Mouse (Mus musculus) thymus, adult 2 months (tissue): Measurements from ENCODE around the gene Krit1. TPM values are rescaled to one million over a fixed set of nuclear protein-coding genes. Genes with fewer than 3 reads are reported as not detected.

Source experiments
- DNase-seq: peaks from one replicate; pipeline ENCODE4 v3.0.0; 2021
- H3K27ac ChIP-seq: fragments of 200-500 bp; 2 replicates; pipeline ENCODE4 v1.5.1; 2012; ENCODE audit warnings: low read length, control low read depth; ENCODE audit not compliant: control insufficient read depth, insufficient read depth
- H3K27me3 ChIP-seq: fragments of 200-500 bp; 2 replicates; pipeline ENCODE4 v1.6.1; 2012; ENCODE audit warnings: mild to moderate bottlenecking, low read length, moderate library complexity, mixed read lengths; ENCODE audit not compliant: control insufficient read depth, insufficient read depth
- H3K36me3 ChIP-seq: fragments of 200-500 bp; 2 replicates; pipeline ENCODE4 v1.6.1; 2012; ENCODE audit warnings: mild to moderate bottlenecking, low read length, moderate library complexity; ENCODE audit not compliant: control insufficient read depth, insufficient read depth
- H3K4me1 ChIP-seq: fragments of 200-500 bp; replicated peaks from 2 replicates; pipeline ENCODE4 v1.6.1; 2012; ENCODE audit warnings: low read length; ENCODE audit not compliant: control insufficient read depth, insufficient read depth
- H3K4me3 ChIP-seq: fragments of 200-500 bp; 2 replicates; pipeline ENCODE4 v1.5.1; 2012; ENCODE audit warnings: mild to moderate bottlenecking, low read length, control low read depth, moderate library complexity; ENCODE audit not compliant: control insufficient read depth, insufficient read depth
- CTCF ChIP-seq: fragments of 200-500 bp; IDR thresholded peaks from 2 replicates; pipeline ENCODE4 v1.5.1; 2012; ENCODE audit warnings: mild to moderate bottlenecking, control low read depth, low read length, moderate library complexity, borderline replicate concordance; ENCODE audit not compliant: control insufficient read depth, poor library complexity, insufficient read depth; ENCODE audit errors: extremely low read depth
- POLR2A ChIP-seq: fragments of 200-500 bp; IDR thresholded peaks from 2 replicates; pipeline ENCODE4 v1.6.1; 2012; ENCODE audit warnings: mild to moderate bottlenecking, low read length, control low read depth, moderate library complexity; ENCODE audit not compliant: control insufficient read depth, poor library complexity, insufficient read depth; ENCODE audit errors: extremely low read depth
- WGBS: fragments of 180-500 bp; shearing (Covaris S2); methylation state at CpG from one replicate; pipeline ENCODE4 v1.1.7; 2018; 5-methylcytosine and 5-hydroxymethylcytosine counted together
- polyA plus RNA-seq: library from polyadenylated mRNA; depleted of rRNA; stranded (reverse); fragments of >200 nt; gene quantifications from 2 replicates; pipeline ENCODE4 v1.2.3, GENCODE M21; 2012; rRNA removed

Gene Krit1
- 17.2 and 19.9 TPM in 2 replicates for polyA plus RNA-seq

DNA sequence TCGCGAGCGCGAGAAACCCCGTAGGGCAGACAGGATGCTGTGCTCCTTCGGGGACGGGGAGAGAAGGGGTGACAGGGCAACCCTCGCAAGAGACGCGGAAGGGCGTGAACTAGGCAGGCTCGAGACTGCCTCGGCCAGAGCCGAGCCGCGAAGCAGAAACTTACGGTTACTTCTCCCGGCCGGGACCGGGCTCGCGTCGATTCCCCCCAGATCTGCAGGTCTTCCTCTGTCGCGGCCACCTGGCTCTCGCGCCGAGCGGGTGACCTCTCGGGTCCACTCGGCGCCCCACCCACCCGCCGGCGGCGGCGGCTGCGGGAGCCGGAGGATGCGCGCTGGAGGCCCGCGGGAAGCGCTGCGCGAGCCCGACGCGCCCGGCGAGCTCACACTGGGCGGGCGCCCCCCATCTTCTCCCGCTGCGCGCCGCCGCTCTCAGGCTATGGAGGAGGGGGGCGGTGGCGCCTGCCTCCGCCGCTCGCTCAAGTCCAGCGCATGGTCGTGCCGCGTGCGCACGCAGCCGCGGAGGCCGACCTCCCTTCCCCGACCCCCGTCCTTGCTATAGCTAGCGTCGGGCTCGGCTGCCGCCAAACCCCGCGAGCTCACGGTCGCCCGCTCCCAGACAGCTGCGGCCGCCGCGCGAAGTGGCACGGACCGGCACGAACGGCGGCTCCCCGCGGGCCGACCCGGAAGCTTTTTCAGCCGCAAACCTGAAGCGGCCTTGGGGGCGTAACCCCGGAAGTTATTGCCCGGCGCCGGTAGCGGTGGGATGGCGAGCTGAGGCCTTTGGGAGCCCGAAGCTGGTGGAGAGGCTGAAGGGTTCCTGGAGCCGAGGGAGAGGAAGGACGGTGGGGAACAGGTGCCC is at the start of gene Krit1, which contains the start of gene Ankib1:
Gene Krit1, plus strand, starts transcription at position 752 of the 859 bp plus-strand sequence.
Gene Ankib1, minus strand, starts transcription at position 493 of the 859 bp plus-strand sequence.
- Histone ChIP-seq H3K36me3 (0 out of 2 replicates have a peak, but pooled peaks cover 1% of the 10 kb centered on the region), H3K27ac (peak within 1 kb of the TSS; percentile 80), H3K4me1 (peaks cover 5% of the 10 kb centered on the region; the same call in 1 of the 2 replicates), H3K27me3 (no peaks in the 10 kb centered on the region), H3K4me3 (peak within 1 kb of the TSS; percentile 97)
- WGBS: under 1% methylated on average over 106 of the region's 109 CpGs
- TF ChIP-seq CTCF (peak; percentile 55; the same call in 1 of the 2 replicates), POLR2A (peak; percentile 76)
- DNase-seq: peak; percentile 90

DNA sequence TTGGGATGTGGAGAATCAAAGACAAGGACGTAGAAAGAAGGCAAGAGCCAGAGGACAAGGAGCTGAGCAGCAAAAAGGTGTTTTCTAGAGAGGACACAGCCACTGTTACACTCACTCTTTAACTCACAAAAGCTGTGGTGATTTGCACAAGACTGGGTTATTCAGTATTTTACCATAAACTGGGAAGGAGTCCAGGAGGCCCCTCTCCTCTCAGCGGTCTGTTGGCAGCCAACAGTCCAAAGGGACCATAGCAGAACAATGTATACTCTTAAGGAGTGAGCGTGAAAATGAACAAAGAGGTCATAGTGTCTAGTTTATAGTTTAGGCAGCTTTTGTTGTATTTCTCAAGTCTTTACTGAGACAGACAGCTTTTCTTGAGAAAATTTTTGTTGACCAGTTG is 31.5 kb upstream of the Krit1 start:
- Histone ChIP-seq H3K27me3 (no peaks in the 10 kb centered on the region), H3K36me3 (no peaks in the 10 kb centered on the region), H3K4me3 (no peak overlapping the region), H3K27ac (no peak overlapping the region), H3K4me1 (no peaks in the 10 kb centered on the region)
- WGBS: 91% methylated on average over 3 of the region's 3 CpGs
- TF ChIP-seq POLR2A: no peak
- DNase-seq: no peak

DNA sequence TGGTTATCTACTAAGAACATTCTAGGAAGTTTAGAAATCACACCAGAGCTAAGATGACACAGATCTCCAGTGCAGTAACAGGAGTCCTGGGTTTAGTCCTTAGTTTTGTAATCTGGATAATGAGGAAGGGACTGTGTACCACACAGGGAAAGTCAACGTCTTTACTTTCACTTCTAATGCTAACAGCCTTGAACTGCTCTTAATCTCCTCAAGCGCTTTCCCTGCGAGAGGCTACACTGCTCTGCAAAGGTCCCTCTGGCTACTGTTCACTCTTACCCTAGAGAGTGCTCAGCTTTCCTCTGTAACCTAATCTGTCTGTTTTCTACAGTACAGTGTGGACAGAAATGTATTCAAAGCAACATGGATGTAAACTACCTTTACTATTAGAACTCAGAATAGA is 31.0 kb upstream of the Krit1 start:
- TF ChIP-seq CTCF (no peak), POLR2A (no peak)
- WGBS: 70% methylated on average over 3 of the region's 3 CpGs
- no peak overlapping the region for H3K4me3 ChIP-seq

DNA sequence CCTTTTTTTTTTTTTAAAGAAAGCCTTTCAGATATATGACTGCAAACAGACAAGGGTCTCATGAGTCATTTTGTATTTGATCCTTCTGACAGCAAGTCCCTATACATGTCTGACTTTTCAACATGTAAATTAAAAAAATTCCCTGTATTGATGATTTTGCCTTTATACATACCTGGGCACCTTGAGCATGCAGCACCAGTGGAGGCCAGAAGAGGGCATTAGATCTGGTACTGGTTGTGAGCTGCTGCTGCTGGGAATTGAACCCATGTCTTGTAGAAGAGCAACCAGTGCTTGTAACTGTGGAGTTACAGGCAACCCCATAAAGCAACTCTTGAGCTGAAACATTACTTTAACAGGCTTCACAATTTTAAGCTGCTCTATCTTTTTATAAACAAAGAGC is 20.3 kb upstream of the Krit1 start:
- TF ChIP-seq CTCF (no peak), POLR2A (no peak)
- DNase-seq: peak; percentile 45
- no peaks in the 10 kb centered on the region for H3K36me3 ChIP-seq
- H3K27ac ChIP-seq: no peak overlapping the region
- H3K4me1 ChIP-seq: no peaks in the 10 kb centered on the region
- no peak overlapping the region for H3K4me3 ChIP-seq
- no peaks in the 10 kb centered on the region for H3K27me3 ChIP-seq

More for the DNA sequence above, 31.0 kb upstream of the Krit1 start:
- no peak for DNase-seq
- no peaks in the 10 kb centered on the region for H3K27me3 ChIP-seq
- H3K4me1 ChIP-seq: no peaks in the 10 kb centered on the region
- H3K36me3 ChIP-seq: no peaks in the 10 kb centered on the region
- H3K27ac ChIP-seq: no peak overlapping the region

DNA sequence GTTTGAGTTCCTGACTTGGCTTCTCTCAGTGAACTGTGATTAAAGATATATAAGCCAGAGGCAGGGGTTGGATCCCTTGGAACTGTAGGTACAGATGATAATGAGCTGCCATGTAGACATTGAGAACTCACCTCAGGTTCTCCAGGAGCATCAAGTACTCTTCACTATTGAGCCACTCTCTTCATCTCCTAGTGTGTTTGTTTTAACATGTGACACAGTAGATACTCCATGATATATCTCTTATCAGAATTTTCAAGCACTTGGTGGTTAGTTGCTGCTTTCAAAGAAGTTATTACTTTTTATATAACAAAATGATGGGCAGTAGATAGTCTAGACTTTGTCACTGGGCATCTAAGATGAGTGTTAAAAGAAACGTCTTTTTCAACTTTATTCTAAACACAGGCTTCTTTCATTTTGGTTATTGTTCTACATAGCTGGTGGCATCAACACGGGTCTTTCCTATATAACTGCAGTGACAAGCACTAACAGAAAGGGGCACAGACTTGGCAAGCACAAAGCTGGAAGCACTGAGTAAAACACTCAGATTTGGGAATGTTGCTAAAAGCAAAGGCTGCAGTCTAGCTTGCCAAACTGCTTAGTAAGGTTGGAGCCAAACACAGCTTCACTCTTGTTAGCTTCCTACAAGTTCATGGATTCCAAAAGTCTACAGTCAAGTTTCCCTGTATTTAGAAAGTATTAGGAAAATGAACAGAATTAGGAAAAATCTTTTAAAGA is 18.9 kb upstream of the Krit1 start:
- TF ChIP-seq POLR2A (no peak), CTCF (no peak)
- no peaks in the 10 kb centered on the region for H3K4me1 ChIP-seq
- DNase-seq: no peak
- 96% methylated on average over 2 of the region's 2 CpGs for WGBS
- H3K4me3 ChIP-seq: no peak overlapping the region
- no peak overlapping the region for H3K27ac ChIP-seq
- no peaks in the 10 kb centered on the region for H3K36me3 ChIP-seq
- no peaks in the 10 kb centered on the region for H3K27me3 ChIP-seq

DNA sequence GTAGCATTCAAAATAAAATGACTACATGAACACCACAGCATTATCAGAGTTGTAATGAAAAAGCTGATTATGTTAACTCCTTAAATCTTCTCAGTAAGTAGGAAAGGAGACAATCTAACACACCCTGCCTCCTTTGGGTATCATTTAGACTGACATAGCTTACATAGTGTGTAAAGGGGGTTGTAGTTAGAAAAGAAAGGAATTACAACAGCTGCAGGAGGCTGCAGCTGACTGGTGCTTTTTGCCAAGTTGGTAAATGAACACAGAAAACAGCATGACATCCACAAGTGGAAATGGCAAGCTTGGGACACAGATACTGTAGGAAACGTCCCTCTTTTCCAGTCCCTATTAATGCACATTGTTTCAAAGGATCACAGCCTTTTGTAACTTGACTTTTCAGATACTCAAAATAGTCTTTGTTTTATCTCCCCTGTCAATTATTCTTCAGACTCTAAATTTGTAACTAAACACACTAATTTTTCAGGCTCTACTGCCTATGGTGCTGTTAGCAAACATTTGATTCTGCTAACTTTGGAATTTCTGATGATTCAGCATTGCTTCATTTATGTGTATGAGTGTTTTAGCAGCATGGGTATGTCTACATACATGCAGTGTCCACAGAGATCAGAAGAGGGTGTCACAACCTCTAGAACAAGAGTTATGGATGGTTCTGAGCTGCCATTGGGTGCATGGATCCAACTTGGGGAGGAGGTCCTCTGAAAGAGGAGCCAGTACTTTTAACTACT is 18.1 kb upstream of the Krit1 start:
- no peak for DNase-seq
- no peaks in the 10 kb centered on the region for H3K27me3 ChIP-seq
- no peaks in the 10 kb centered on the region for H3K36me3 ChIP-seq
- H3K27ac ChIP-seq: no peak overlapping the region
- TF ChIP-seq CTCF (no peak), POLR2A (no peak)
- no peak overlapping the region for H3K4me3 ChIP-seq
- WGBS: 89% methylated on average over 1 of the region's 1 CpGs
- H3K4me1 ChIP-seq: no peaks in the 10 kb centered on the region
